In genomic region chr9:118925286-118926110, GRCm38 (mm10) we compare ENCODE assay signal across 8 mouse cellular contexts. TPM values are rescaled to one million over a fixed set of nuclear protein-coding genes. Genes with fewer than 3 reads are reported as not detected.
DNase-seq lines count a peak whose midpoint lies in the region; ATAC-seq and TF ChIP-seq lines count a peak whose summit lies in the region.

No protein-coding gene starts in this region.

- peak overlapping the region; percentile 94 for H3K9ac ChIP-seq in embryonic facial prominence, embryonic 15.5 days
- H3K9ac ChIP-seq in limb, embryonic 14.5 days (ENCODE audit: low read depth, low read length, severe bottlenecking) = peak overlapping the region; percentile 81
- H3K9ac ChIP-seq in midbrain, embryonic 16.5 days (ENCODE audit: low read depth, low read length) = peak overlapping the region; percentile 83

- H3K27me3 ChIP-seq in embryonic facial prominence, embryonic 15.5 days = no peaks in the 10 kb centered on the region
- no peaks in the 10 kb centered on the region for H3K27me3 ChIP-seq in limb, embryonic 14.5 days (ENCODE audit: control insufficient read depth, insufficient read depth, low read length)
- H3K27me3 ChIP-seq in midbrain, embryonic 16.5 days (ENCODE audit: control insufficient read depth, insufficient read depth, low read depth, low read length) = no peaks in the 10 kb centered on the region
- H3K27me3 ChIP-seq in spleen, adult 2 months (ENCODE audit: control insufficient read depth, insufficient read depth, low read length) = peaks cover 10% of the 10 kb centered on the region

- 0 out of 2 replicates have a peak, but pooled peaks cover 2% of the 10 kb centered on the region for H3K36me3 ChIP-seq in embryonic facial prominence, embryonic 15.5 days
- H3K36me3 ChIP-seq in limb, embryonic 14.5 days (ENCODE audit: control insufficient read depth, insufficient read depth, low read length) = no peaks in the 10 kb centered on the region; the same call in 1 of the 2 replicates
- no peaks in the 10 kb centered on the region for H3K36me3 ChIP-seq in midbrain, embryonic 16.5 days (ENCODE audit: control insufficient read depth, insufficient read depth, low read length)
- no peaks in the 10 kb centered on the region for H3K36me3 ChIP-seq in spleen, adult 2 months (ENCODE audit: control insufficient read depth, insufficient read depth, low read length)

- H3K4me1 ChIP-seq in bone marrow macrophage, adult 2 months (ENCODE audit: control insufficient read depth, insufficient read depth, low read length) = peaks cover 19% of the 10 kb centered on the region
- H3K4me1 ChIP-seq in embryonic facial prominence, embryonic 15.5 days = peaks cover 50% of the 10 kb centered on the region
- peaks cover 35% of the 10 kb centered on the region for H3K4me1 ChIP-seq in limb, embryonic 14.5 days (ENCODE audit: control insufficient read depth, insufficient read depth, low read length)
- peaks cover 25% of the 10 kb centered on the region for H3K4me1 ChIP-seq in midbrain, embryonic 16.5 days (ENCODE audit: control insufficient read depth, insufficient read depth, low read length)
- peaks cover 2% of the 10 kb centered on the region; the same call in 1 of the 2 replicates for H3K4me1 ChIP-seq in spleen, adult 2 months (ENCODE audit: control insufficient read depth, insufficient read depth, insufficient read length)

- H3K4me3 ChIP-seq in bone marrow macrophage, adult 2 months (ENCODE audit: insufficient read depth, low read length) = peak overlapping the region; percentile 95
- H3K4me3 ChIP-seq in embryonic facial prominence, embryonic 15.5 days (replicated peaks) = peak overlapping the region; percentile 86
- peak overlapping the region; percentile 83 for H3K4me3 ChIP-seq in limb, embryonic 14.5 days (replicated peaks; ENCODE audit: low read length)
- peak overlapping the region; percentile 71 for H3K4me3 ChIP-seq in midbrain, embryonic 16.5 days (ENCODE audit: low read depth, low read length)
- peak overlapping the region; percentile 67 for H3K4me3 ChIP-seq in spleen, adult 2 months (ENCODE audit: extremely low read depth, insufficient read depth, insufficient read length)

- ATAC-seq in embryonic facial prominence, embryonic 15.5 days (ENCODE audit: insufficient number of reproducible peaks, low FRiP score, low TSS enrichment, low read depth) = peak; percentile 92
- peak; percentile 91 for ATAC-seq in limb, embryonic 14.5 days (ENCODE audit: low FRiP score, low read depth)
- peak; percentile 89 for ATAC-seq in midbrain, embryonic 16.5 days

- peak overlapping the region; percentile 15 for H3K27ac ChIP-seq in bone marrow macrophage, adult 2 months (ENCODE audit: insufficient read depth, low read depth, low read length)
- H3K27ac ChIP-seq in embryonic facial prominence, embryonic 15.5 days (replicated peaks) = peak overlapping the region; percentile 96
- peak overlapping the region; percentile 87 for H3K27ac ChIP-seq in limb, embryonic 14.5 days (replicated peaks; ENCODE audit: low read depth, low read length)
- peak overlapping the region; percentile 87 for H3K27ac ChIP-seq in midbrain, embryonic 16.5 days (ENCODE audit: low read length)
- peak overlapping the region; percentile 19; the same call in 1 of the 2 replicates for H3K27ac ChIP-seq in spleen, adult 2 months (ENCODE audit: insufficient read depth, low read length)

- WGBS in embryonic facial prominence, embryonic 15.5 days = under 1% methylated on average over 53 of the region's 53 CpGs
- WGBS in limb, embryonic 14.5 days = 0% methylated on average over 49 of the region's 53 CpGs
- WGBS in midbrain, embryonic 16.5 days = under 1% methylated on average over 52 of the region's 53 CpGs
- 1% methylated on average over 53 of the region's 53 CpGs for WGBS in spleen, adult 2 months

- no peak for TF ChIP-seq POLR2A in bone marrow macrophage, adult 2 months (IDR thresholded peaks at IDR 0.05; ENCODE audit: borderline replicate concordance, low read depth, low read length)
- 0 out of 2 replicates have a peak, but pooled peaks have one; percentile 9 for TF ChIP-seq POLR2A in limb, embryonic 14.5 days (IDR thresholded peaks at IDR 0.05; ENCODE audit: borderline replicate concordance, extremely low read depth, insufficient read depth, insufficient read length)
- TF ChIP-seq POLR2A in spleen, adult 2 months (IDR thresholded peaks at IDR 0.05; ENCODE audit: low read depth, low read length) = 0 out of 2 replicates have a peak, but pooled peaks have one; percentile 7

- no peaks in the 10 kb centered on the region for H3K9me3 ChIP-seq in embryonic facial prominence, embryonic 15.5 days (replicated peaks)
- no peaks in the 10 kb centered on the region for H3K9me3 ChIP-seq in limb, embryonic 14.5 days (ENCODE audit: control insufficient read depth, low read length)
- no peaks in the 10 kb centered on the region for H3K9me3 ChIP-seq in midbrain, embryonic 16.5 days (replicated peaks; ENCODE audit: control insufficient read depth, low read length, poor library complexity, severe bottlenecking)

- no peak for TF ChIP-seq CTCF in bone marrow macrophage, adult 2 months (IDR thresholded peaks at IDR 0.05; ENCODE audit: low read depth, low read length)
- no peak for TF ChIP-seq CTCF in spleen, adult 2 months (IDR thresholded peaks at IDR 0.05; ENCODE audit: extremely low read depth, insufficient read depth, insufficient read length, insufficient replicate concordance)

- peak; percentile 91 to 92 for DNase-seq in B cell, adult 2 months
- DNase-seq in heart, adult 9 months (ENCODE audit: low spot score in 2 of 2) = peak; percentile 95 to 96
- peak; percentile 98 for DNase-seq in kidney, adult 9 months
- peak; percentile 98 for DNase-seq in limb, embryonic 14.5 days (ENCODE audit: low spot score)
- peak; percentile 74 to 88 for DNase-seq in spleen, adult 2 months (ENCODE audit: low read depth in 1 of 2, low spot score in 2 of 2)

- peak overlapping the region; percentile 96 for H3K4me2 ChIP-seq in embryonic facial prominence, embryonic 15.5 days (replicated peaks)
- H3K4me2 ChIP-seq in limb, embryonic 14.5 days (replicated peaks; ENCODE audit: low read depth, low read length, severe bottlenecking) = peak overlapping the region; percentile 95
- H3K4me2 ChIP-seq in midbrain, embryonic 16.5 days (ENCODE audit: low read length) = peak overlapping the region; percentile 95

RNA-seq across cellular contexts. Expression of gene Ctdspl, which starts 0.8 kb away (rescaled TPM):
- 4.9 and 5.5 TPM in 2 replicates for polyA plus RNA-seq in bone marrow macrophage, adult 2 months (2012; ENCODE audit: insufficient read depth, insufficient read length, missing spikeins)
- 18.5 and 19.2 TPM in 2 replicates for polyA plus RNA-seq in embryonic facial prominence, embryonic 15.5 days (2015; fragmentation: Nextera tagmentation; extraction: Ambion mirVana)
- polyA plus RNA-seq in limb, embryonic 14.5 days (2012; rRNA removed) = 38.0 and 43.5 TPM in 2 replicates
- polyA plus RNA-seq in limb, embryonic 14.5 days (2014; fragmentation: Nextera tagmentation; extraction: Ambion mirVana) = 23.8 and 28.6 TPM in 2 replicates
- polyA plus RNA-seq in midbrain, embryonic 16.5 days (2015; fragmentation: Nextera tagmentation; extraction: Ambion mirVana) = 8.8 and 10.9 TPM in 2 replicates
- 6.8 and 6.9 TPM in 2 replicates for polyA plus RNA-seq in spleen, adult 2 months (2012; rRNA removed)

Comparison
In these comparisons a context has a peak if more than half of its experiments do, and no peak if none do; other contexts are left out.
1. Peak in every context shown above with its lines: DNase-seq, ATAC-seq, H3K4me3 ChIP-seq and H3K27ac ChIP-seq.
2. H3K27ac ChIP-seq: peak in every context shown above with its lines; median percentile 96 in embryonic facial prominence, embryonic 15.5 days; 87 in limb, embryonic 14.5 days; 87 in midbrain, embryonic 16.5 days; 19 in spleen, adult 2 months; 15 in bone marrow macrophage, adult 2 months.